Comparison of ENCODE assay signal across 24 mouse cellular contexts in genomic region chr1:63879570-63879969, GRCm38 (mm10).
DNase-seq lines count a peak whose midpoint lies in the region; ATAC-seq lines count a peak whose summit lies in the region.
"Had no signal": no experiment of that assay in that cellular context is flagged by ENCODE, and none has a peak within 500 bp of the region (broad histone marks: within the 10 kb centered on the region; RNA-seq: fewer than 3 reads in every experiment).

No protein-coding gene starts in this region.

- H3K27ac ChIP-seq in neural tube, embryonic 15.5 days (replicated peaks), result no peak overlapping the region
- H3K27ac ChIP-seq: embryonic facial prominence, embryonic 13.5 days; embryonic facial prominence, embryonic 15.5 days; forebrain, embryonic 10.5 days; forebrain, embryonic 12.5 days had no signal

- no peak for ATAC-seq in megakaryocyte, adult 5-6 weeks (ENCODE audit: poor library complexity, severe bottlenecking)
- ATAC-seq in hematopoietic stem cell, adult 5-6 weeks (replicated peaks in 1 of 2; ENCODE audit: insufficient read depth in 1 of 2, low FRiP score in 2 of 2, low TSS enrichment in 1 of 2, low read depth in 1 of 2, poor library complexity in 2 of 2, severe bottlenecking in 2 of 2), result peak; percentile 96 to 98
- peak; percentile 63 for ATAC-seq in megakaryocyte-erythroid progenitor cell, adult 5-6 weeks (replicated peaks; ENCODE audit: low FRiP score, low TSS enrichment, poor library complexity, severe bottlenecking)
- ATAC-seq in neural tube, embryonic 15.5 days (ENCODE audit: low FRiP score), result no peak
- ATAC-seq: forebrain, embryonic 14.5 days; forebrain, embryonic 16.5 days had no signal

- 91% methylated on average over 3 of the region's 3 CpGs for WGBS in neural tube, embryonic 15.5 days

- H3K9me3 ChIP-seq in megakaryocyte, embryonic 14.5 days, result peaks cover 16% of the 10 kb centered on the region; the same call in 1 of the 2 replicates
- no peaks in the 10 kb centered on the region for H3K9me3 ChIP-seq in neural tube, embryonic 15.5 days (replicated peaks)
- H3K9me3 ChIP-seq: embryonic facial prominence, embryonic 15.5 days; forebrain, embryonic 10.5 days; forebrain, embryonic 12.5 days had no signal

- peaks cover 20% of the 10 kb centered on the region for H3K4me1 ChIP-seq in megakaryocyte, embryonic 14.5 days
- no peaks in the 10 kb centered on the region for H3K4me1 ChIP-seq in neural tube, embryonic 15.5 days
- H3K4me1 ChIP-seq: embryonic facial prominence, embryonic 15.5 days; forebrain, embryonic 10.5 days; forebrain, embryonic 12.5 days had no signal

- H3K27me3 ChIP-seq in megakaryocyte, embryonic 14.5 days (replicated peaks), result peaks cover 36% of the 10 kb centered on the region
- no peaks in the 10 kb centered on the region for H3K27me3 ChIP-seq in neural tube, embryonic 15.5 days (replicated peaks)
- H3K27me3 ChIP-seq: embryonic facial prominence, embryonic 13.5 days; embryonic facial prominence, embryonic 15.5 days; forebrain, embryonic 12.5 days had no signal

- peak overlapping the region; percentile 2 for H3K4me3 ChIP-seq in megakaryocyte, embryonic 14.5 days (replicated peaks)
- H3K4me3 ChIP-seq in neural tube, embryonic 15.5 days (replicated peaks), result no peak overlapping the region
- H3K4me3 ChIP-seq: embryonic facial prominence, embryonic 13.5 days; embryonic facial prominence, embryonic 15.5 days; erythroblast, embryonic 14.5 days; forebrain, embryonic 10.5 days; forebrain, embryonic 12.5 days had no signal

- no peak overlapping the region for H3K4me2 ChIP-seq in neural tube, embryonic 15.5 days
- H3K4me2 ChIP-seq: embryonic facial prominence, embryonic 13.5 days; embryonic facial prominence, embryonic 15.5 days; forebrain, embryonic 12.5 days had no signal

- DNase-seq in heart, adult 11 months, result peak; percentile 21
- no peak for DNase-seq in heart, postnatal 25 days (ENCODE audit: low spot score)
- no peak for DNase-seq in right cerebral cortex, postnatal 36 days (ENCODE audit: low spot score in 2 of 2)
- DNase-seq: adrenal gland, adult 2 months; adrenal gland, postnatal 10 days; adrenal gland, postnatal 36 days; cerebellum, adult 11-12 months; cerebellum, adult 2 months; cerebellum, adult 9-10 months; cerebellum, postnatal 10 days; cerebellum, postnatal 25 days; embryo, embryonic 11 days had no signal

- intact Hi-C loops in heart, postnatal 25 days (cut with DNase I), result no loop called here

- no peaks in the 10 kb centered on the region for H3K36me3 ChIP-seq in megakaryocyte, embryonic 14.5 days (replicated peaks; ENCODE audit: low read length)
- no peaks in the 10 kb centered on the region for H3K36me3 ChIP-seq in neural tube, embryonic 15.5 days
- H3K36me3 ChIP-seq: embryonic facial prominence, embryonic 13.5 days; embryonic facial prominence, embryonic 15.5 days; forebrain, embryonic 10.5 days; forebrain, embryonic 12.5 days had no signal

- no peak overlapping the region for H3K9ac ChIP-seq in neural tube, embryonic 15.5 days (replicated peaks)
- H3K9ac ChIP-seq: embryonic facial prominence, embryonic 13.5 days; embryonic facial prominence, embryonic 15.5 days; forebrain, embryonic 12.5 days had no signal

Comparison
In these comparisons a context has a peak if more than half of its experiments do, and no peak if none do; other contexts are left out.
1. ATAC-seq: peak in hematopoietic stem cell, adult 5-6 weeks (2 of 2) and megakaryocyte-erythroid progenitor cell, adult 5-6 weeks (single experiment); none in megakaryocyte, adult 5-6 weeks (single experiment) and neural tube, embryonic 15.5 days (single experiment).